Mouse (Mus musculus) brain, adult 10 weeks (tissue): ENCODE data around the gene Gpr85. TPM values are rescaled to one million over a fixed set of nuclear protein-coding genes. Genes with fewer than 3 reads are reported as not detected.

Source experiments
- polyA plus RNA-seq: library from polyadenylated mRNA; stranded (reverse); fragments of 350-450 nt; fragmentation: Illumina TruSeq; extraction: RNeasy Lipid Tissue Mini Kit (QIAGEN cat#74804); gene quantifications from one replicate; pipeline ENCODE4 v1.2.3, GENCODE M21; 2015; ENCODE audit warnings: low read depth, low replicate concordance

Gene Gpr85
- polyA plus RNA-seq = 34.7 TPM

DNA sequence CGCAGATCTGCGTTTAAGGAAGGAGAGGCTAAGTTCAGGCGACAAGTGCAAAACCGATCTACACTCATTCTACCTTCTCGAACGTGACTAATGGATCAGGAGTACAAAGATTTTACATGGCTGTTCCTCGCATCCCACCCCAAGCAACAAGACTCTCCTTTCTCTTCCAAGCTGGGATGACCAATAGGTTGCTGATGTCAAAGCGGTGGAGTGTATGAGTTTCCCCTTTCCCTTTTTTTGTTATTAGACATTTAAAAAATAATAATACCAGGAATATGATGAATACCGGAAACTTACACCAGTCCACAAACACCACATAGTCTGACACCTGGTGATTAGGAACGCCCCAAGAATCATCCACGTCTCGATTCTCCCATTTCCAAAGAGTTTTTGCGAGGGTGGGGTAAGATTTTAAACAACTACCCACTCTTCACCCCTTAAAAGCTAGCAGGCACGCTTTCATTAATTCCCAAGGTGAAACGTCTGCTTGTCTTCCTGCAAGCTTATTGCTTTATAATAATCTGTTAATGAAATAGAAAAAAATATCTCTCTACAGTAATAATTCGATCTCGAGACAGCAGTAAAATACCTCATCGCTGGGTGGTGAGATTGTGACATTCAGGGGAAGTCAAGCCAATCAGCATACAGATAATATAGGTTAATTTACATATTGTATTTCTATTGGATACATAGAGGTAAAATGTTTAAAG, at the start of gene Gpr85:
TSS of gene Gpr85 (minus strand) at position 598 of the 710 bp plus-strand sequence.

DNA sequence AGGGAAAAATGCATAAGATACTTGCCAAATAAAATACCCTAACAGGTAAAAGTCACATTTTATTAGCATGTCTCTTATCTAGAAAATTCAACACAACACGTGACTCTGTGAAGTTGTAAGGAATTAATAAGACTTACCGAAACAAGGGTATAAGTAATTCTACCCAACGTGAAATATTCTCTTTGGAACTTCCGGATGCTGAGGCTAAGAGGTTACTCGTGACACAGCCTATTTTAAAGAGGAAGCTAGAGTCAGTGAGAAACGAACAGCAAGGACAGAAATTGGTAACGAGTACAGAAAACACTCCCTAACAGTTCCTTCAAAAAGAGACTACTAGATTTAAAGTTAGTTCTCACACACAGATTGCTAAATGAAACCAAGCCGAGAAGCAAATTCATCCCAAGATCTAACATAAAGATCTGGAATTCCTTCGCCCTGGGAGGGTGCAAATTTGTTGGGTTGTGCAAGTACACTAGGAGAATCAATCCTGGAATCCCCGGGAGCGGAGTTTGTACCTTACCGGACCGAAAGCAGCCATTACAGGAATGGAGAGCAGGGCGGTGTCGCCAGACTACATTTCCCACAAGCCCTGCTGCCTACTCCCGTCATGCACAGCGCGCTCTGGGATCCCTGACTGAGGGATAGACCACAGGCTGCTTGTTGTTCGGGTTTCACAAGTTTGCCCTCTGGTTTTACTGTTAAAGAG, 31.3 kb upstream of the Gpr85 start, which contains the start of gene 2610001J05Rik:
TSS of gene 2610001J05Rik (minus strand) at position 600 of the 706 bp plus-strand sequence.

Other genes starting within 250 kb of the Gpr85 start
- 11.0 TPM for gene Tmem168, start 231.8 kb downstream of the Gpr85 start, polyA plus RNA-seq
- 22.6 TPM for gene Bmt2, start 162.0 kb downstream of the Gpr85 start, polyA plus RNA-seq
- gene 2610001J05Rik, start 31.6 kb upstream of the Gpr85 start, polyA plus RNA-seq = 66.3 TPM